ENCODE assay signal across 14 mouse cellular contexts in the genomic region with DNA sequence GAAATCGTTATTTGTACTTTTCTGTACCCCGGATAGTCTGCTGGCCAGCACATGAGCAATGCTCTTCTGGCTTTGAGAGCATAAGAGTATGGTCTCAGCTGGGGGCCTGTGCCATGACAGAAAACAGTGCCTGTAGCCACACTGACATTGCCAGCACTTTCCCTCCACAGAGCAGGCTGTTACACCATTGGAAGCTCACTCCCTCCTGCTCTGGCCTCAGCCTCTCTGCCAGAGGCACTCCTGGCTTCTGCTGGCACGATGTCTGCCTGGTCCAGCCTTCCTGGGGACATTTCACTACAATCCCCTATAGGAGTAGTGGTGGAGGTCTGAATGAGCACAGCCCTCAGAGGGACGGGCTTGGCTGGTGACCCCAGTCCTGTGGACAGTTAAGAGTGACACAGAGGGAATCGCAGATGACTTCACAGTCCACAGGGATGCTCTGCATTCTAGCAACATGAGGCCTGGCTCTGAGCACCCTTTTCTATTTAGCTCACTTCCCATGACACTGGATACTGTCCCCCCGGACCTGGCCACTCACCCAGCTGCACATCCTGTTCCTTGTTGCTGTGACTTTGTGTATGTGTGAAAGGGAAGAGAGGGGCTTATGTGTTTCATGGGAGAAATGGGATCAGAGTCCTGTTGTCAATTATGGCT.
DNase-seq lines count a peak whose midpoint lies in the region; ATAC-seq and TF ChIP-seq lines count a peak whose summit lies in the region.
"Had no signal": no experiment of that assay in that cellular context is flagged by ENCODE, and none has a peak within 500 bp of the region (broad histone marks: within the 10 kb centered on the region; RNA-seq: fewer than 3 reads in every experiment).

No protein-coding gene starts in this region.

- H3K36me3 ChIP-seq in forebrain, embryonic 10.5 days (replicated peaks) = no peaks in the 10 kb centered on the region
- no peaks in the 10 kb centered on the region for H3K36me3 ChIP-seq in forebrain, postnatal 0 days (ENCODE audit: insufficient read depth)
- no peaks in the 10 kb centered on the region for H3K36me3 ChIP-seq in embryonic facial prominence, embryonic 14.5 days (ENCODE audit: control insufficient read depth, insufficient read depth, low read length)
- H3K36me3 ChIP-seq in limb, embryonic 11.5 days (ENCODE audit: control insufficient read depth, insufficient read depth, low read length) = no peaks in the 10 kb centered on the region
- H3K36me3 ChIP-seq: lung, embryonic 15.5 days; midbrain, embryonic 15.5 days had no signal

- no peaks in the 10 kb centered on the region for H3K9me3 ChIP-seq in forebrain, embryonic 10.5 days
- H3K9me3 ChIP-seq in forebrain, postnatal 0 days (ENCODE audit: low read length) = no peaks in the 10 kb centered on the region
- H3K9me3 ChIP-seq in embryonic facial prominence, embryonic 14.5 days (ENCODE audit: control insufficient read depth, low read length) = no peaks in the 10 kb centered on the region
- H3K9me3 ChIP-seq in limb, embryonic 11.5 days (ENCODE audit: control insufficient read depth, low read length) = no peaks in the 10 kb centered on the region
- H3K9me3 ChIP-seq: lung, embryonic 15.5 days; midbrain, embryonic 15.5 days had no signal

- H3K27ac ChIP-seq in forebrain, embryonic 10.5 days = peak overlapping the region; percentile 76
- no peak overlapping the region for H3K27ac ChIP-seq in forebrain, postnatal 0 days (ENCODE audit: low read depth, low read length)
- H3K27ac ChIP-seq in left cerebral cortex, adult 2 months = no peak overlapping the region
- peak overlapping the region; percentile 2; the same call in 1 of the 2 replicates for H3K27ac ChIP-seq in embryonic facial prominence, embryonic 14.5 days (replicated peaks; ENCODE audit: low read depth, low read length)
- H3K27ac ChIP-seq in limb, embryonic 11.5 days (replicated peaks; ENCODE audit: low read depth, low read length) = 0 out of 2 replicates have a peak overlapping the region, but pooled peaks have one; percentile 33
- H3K27ac ChIP-seq: kidney, postnatal 0 days; lung, embryonic 15.5 days; midbrain, embryonic 15.5 days had no signal

- DNase-seq in forebrain, embryonic 10.5 days (ENCODE audit: extremely low spot score, low spot score) = no peak
- no peak for DNase-seq in forebrain, postnatal 0 days
- DNase-seq in left cerebral cortex, postnatal 4 days = peak; percentile 76
- no peak for DNase-seq in left cerebral cortex, adult 2 months (ENCODE audit: extremely low spot score in 1 of 2, low spot score in 2 of 2)
- no peak for DNase-seq in embryonic facial prominence, embryonic 14.5 days (ENCODE audit: low spot score)
- no peak for DNase-seq in limb, embryonic 11.5 days (ENCODE audit: low spot score)
- no peak for DNase-seq in spleen, postnatal 36 days (ENCODE audit: low spot score in 2 of 2)
- no peak for DNase-seq in spleen, adult 18-20 months
- DNase-seq: adrenal gland, postnatal 14 days; thymus, postnatal 14 days had no signal

- peaks cover 34% of the 10 kb centered on the region for H3K4me1 ChIP-seq in forebrain, embryonic 10.5 days
- no peaks in the 10 kb centered on the region for H3K4me1 ChIP-seq in forebrain, postnatal 0 days (ENCODE audit: insufficient read depth)
- peaks cover 14% of the 10 kb centered on the region for H3K4me1 ChIP-seq in embryonic facial prominence, embryonic 14.5 days (ENCODE audit: control insufficient read depth, insufficient read depth, low read length)
- H3K4me1 ChIP-seq in limb, embryonic 11.5 days (ENCODE audit: control insufficient read depth, insufficient read depth, low read length) = peaks cover 15% of the 10 kb centered on the region
- H3K4me1 ChIP-seq: midbrain, embryonic 15.5 days had no signal

- TF ChIP-seq CTCF in forebrain, postnatal 0 days (IDR thresholded peaks at IDR 0.05; ENCODE audit: low read depth) = no peak
- no peak for TF ChIP-seq CTCF in left cerebral cortex, adult 2 months (IDR thresholded peaks at IDR 0.05)

- H3K4me3 ChIP-seq in forebrain, embryonic 10.5 days = no peak overlapping the region
- no peak overlapping the region for H3K4me3 ChIP-seq in forebrain, postnatal 0 days (ENCODE audit: low read depth, low read length)
- H3K4me3 ChIP-seq in left cerebral cortex, adult 2 months = no peak overlapping the region
- H3K4me3 ChIP-seq in embryonic facial prominence, embryonic 14.5 days (ENCODE audit: low read depth, low read length) = no peak overlapping the region
- H3K4me3 ChIP-seq in limb, embryonic 11.5 days (ENCODE audit: low read depth, low read length) = no peak overlapping the region
- H3K4me3 ChIP-seq: erythroblast, embryonic 14.5 days; lung, embryonic 15.5 days; midbrain, embryonic 15.5 days had no signal

- no peak overlapping the region for H3K4me2 ChIP-seq in forebrain, postnatal 0 days (ENCODE audit: low read depth)
- no peak overlapping the region for H3K4me2 ChIP-seq in embryonic facial prominence, embryonic 14.5 days (ENCODE audit: low read depth, low read length)
- no peak overlapping the region for H3K4me2 ChIP-seq in limb, embryonic 11.5 days (ENCODE audit: low read depth, severe bottlenecking)
- H3K4me2 ChIP-seq: lung, embryonic 15.5 days; midbrain, embryonic 15.5 days had no signal

- no peaks in the 10 kb centered on the region for H3K27me3 ChIP-seq in forebrain, embryonic 10.5 days (ENCODE audit: poor library complexity, severe bottlenecking)
- H3K27me3 ChIP-seq in forebrain, postnatal 0 days (ENCODE audit: insufficient read depth, low read length) = no peaks in the 10 kb centered on the region
- no peaks in the 10 kb centered on the region for H3K27me3 ChIP-seq in embryonic facial prominence, embryonic 14.5 days (replicated peaks; ENCODE audit: control insufficient read depth, insufficient read depth, low read length)
- no peaks in the 10 kb centered on the region for H3K27me3 ChIP-seq in limb, embryonic 11.5 days (ENCODE audit: control insufficient read depth, insufficient read depth, low read length)
- H3K27me3 ChIP-seq: lung, embryonic 15.5 days; midbrain, embryonic 15.5 days had no signal

- no peak for ATAC-seq in forebrain, postnatal 0 days
- 0 out of 2 replicates have a peak, but pooled peaks have one; percentile 19 for ATAC-seq in embryonic facial prominence, embryonic 14.5 days (ENCODE audit: low read depth)
- no peak for ATAC-seq in limb, embryonic 11.5 days (ENCODE audit: insufficient number of reproducible peaks, low FRiP score, low TSS enrichment, low read depth)
- ATAC-seq: midbrain, embryonic 15.5 days had no signal

- no peak overlapping the region for H3K9ac ChIP-seq in forebrain, postnatal 0 days
- no peak overlapping the region for H3K9ac ChIP-seq in embryonic facial prominence, embryonic 14.5 days (ENCODE audit: low read depth, low read length)
- no peak overlapping the region for H3K9ac ChIP-seq in limb, embryonic 11.5 days (ENCODE audit: low read length)
- H3K9ac ChIP-seq: lung, embryonic 15.5 days; midbrain, embryonic 15.5 days had no signal

- intact Hi-C loops in left cerebral cortex, postnatal 4 days (cut with DNase I) = no loop called here
- intact Hi-C loops in left cerebral cortex, adult 2 months (cut with DNase I) = no loop called here

- WGBS in forebrain, embryonic 10.5 days = 68% methylated on average over 6 of the region's 6 CpGs
- WGBS in forebrain, postnatal 0 days = 53% methylated on average over 6 of the region's 6 CpGs
- WGBS in embryonic facial prominence, embryonic 14.5 days = 46% methylated on average over 6 of the region's 6 CpGs
- 59% methylated on average over 6 of the region's 6 CpGs for WGBS in limb, embryonic 11.5 days

Comparison
In these comparisons a context has a peak if more than half of its experiments do, and no peak if none do; other contexts are left out.
1. H3K27ac ChIP-seq: peak in forebrain, embryonic 10.5 days (single experiment), embryonic facial prominence, embryonic 14.5 days (single experiment) and limb, embryonic 11.5 days (single experiment); none in forebrain, postnatal 0 days (single experiment) and left cerebral cortex, adult 2 months (single experiment).